Mouse (Mus musculus) heart, adult 8-10 months (tissue): Measurements from ENCODE around the gene Adrb1. TPM values are rescaled to one million over a fixed set of nuclear protein-coding genes. Genes with fewer than 3 reads are reported as not detected.
"Not testable (repeated sequence)": the region's sequence is repeated elsewhere in the genome, so short reads cannot be mapped to it uniquely, and the experiment has no call there.

ENCODE experiments used
- DNase-seq: peaks from one replicate; pipeline ENCODE4 v3.0.0; 2022; ENCODE audit warnings: low spot score
- total RNA-seq, 4 experiments: library from RNA; stranded (reverse); gene quantifications; 2 replicates each; pipeline ENCODE4 v1.2.4; 2022

Adrb1 gene
- total RNA-seq, 4 experiments from 2014 or later: 19.4 to 26.8 (median 22.2) TPM

DNA sequence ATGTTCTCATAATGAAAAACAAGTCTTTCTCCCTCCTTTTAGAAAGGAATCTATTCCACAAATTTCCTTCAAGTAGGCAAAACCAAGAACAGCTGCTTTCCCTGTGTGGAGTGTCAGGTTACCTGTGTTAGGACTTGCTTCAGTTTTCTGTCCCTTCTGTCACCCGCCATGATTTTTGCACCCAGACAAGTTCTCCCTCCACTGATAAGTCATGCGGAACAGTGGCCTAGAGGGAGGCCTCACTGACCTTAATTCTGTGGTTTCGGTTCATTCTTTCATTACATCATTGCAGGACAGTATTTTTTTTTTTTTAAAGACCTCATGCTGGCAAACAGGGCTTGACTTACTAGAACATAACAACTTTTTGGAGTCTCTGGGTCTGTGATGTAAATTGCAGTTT lies 27.3 kb downstream of the Adrb1 start:
- DNase-seq: no peak

DNA sequence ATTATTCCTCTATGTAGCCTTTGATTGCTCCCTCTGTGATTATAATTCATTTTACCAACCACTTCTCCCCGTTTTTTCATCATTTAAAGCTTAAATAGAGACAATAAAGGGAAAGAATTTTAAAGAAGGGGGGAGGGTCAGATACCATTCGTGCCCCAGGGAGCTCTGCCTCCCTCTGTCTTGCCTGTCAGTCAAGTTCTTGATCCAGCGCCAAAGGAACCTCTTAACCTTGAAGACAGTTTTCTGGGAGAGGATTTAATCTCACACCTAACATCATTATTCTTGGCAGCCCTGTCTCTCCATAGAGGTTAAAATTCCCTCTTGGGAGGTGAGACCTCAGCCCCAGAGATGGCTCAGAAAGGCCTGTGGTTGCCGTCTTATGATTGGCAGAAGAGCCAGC lies 28.7 kb downstream of the Adrb1 start:
- no peak for DNase-seq

DNA sequence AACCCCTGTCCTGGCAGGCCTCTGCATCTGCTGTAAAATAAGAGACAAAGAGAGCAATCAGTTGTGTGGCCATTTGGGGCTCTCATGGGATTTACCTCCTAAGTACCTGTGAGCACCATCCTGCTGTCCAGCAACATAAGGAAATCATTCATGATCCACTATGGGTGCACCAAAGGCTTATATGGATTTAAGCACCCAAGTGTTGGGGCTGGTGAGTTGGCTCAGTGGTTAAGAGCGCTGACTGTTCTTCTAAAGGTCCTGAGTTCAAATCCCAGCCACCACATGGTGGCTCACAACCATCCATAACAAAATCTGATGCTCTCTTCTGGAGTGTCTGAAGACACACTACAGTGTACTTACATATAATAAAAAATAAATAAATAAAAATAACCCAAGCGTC lies 32.5 kb downstream of the Adrb1 start:
- DNase-seq: not testable (repeated sequence)

DNA sequence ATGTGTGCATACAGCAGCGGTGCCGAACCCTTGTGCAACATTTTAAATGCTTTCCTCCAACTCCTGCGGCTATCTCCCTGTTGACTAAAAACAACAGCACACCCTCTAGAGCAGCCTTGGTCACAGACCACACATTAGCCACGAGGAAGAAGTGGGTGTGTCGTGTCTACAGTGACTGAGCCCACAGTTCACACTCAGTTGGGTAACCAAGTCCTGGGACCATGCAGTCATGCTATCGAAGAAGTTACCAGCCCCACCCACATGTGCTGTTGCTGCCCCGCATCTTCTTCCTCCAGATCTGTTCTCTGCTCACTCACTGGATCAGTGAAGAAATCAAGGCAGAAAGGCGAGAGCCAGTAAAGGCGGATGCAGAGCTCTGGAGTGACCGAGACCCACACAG lies 34.4 kb downstream of the Adrb1 start:
- no peak for DNase-seq

DNA sequence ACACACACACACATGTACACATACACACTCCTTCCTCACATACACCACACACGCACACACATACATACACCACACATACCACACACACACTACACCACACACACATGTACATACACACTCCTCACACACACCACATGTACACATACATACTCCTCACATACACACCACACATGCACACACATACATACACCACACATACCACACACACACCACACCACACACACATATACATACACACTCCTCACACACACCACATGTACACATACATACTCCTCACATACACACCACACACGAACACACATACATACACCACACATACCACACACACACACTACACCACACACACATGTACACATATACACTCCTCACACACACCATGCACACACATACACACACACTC lies 36.3 kb downstream of the Adrb1 start:
- no peak for DNase-seq

DNA sequence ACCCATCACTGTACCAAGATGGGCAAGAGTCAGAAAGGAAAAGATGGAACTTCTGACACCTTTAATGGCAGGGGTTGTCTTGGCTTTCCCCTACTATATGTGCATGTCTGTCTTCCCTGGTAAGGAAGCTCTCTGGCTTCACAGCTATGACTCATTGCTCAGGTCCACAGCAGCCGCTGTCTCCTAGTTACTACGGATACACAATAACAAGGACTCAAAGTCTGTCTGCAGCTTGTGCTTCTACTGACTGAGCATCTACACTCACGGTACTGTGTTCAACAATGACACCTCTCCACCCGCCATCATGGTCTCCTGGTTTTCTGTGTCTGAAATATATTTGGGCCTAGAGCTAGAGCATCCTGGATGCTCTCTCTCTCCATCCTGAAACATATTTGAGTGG lies 37.7 kb downstream of the Adrb1 start:
- no peak for DNase-seq

DNA sequence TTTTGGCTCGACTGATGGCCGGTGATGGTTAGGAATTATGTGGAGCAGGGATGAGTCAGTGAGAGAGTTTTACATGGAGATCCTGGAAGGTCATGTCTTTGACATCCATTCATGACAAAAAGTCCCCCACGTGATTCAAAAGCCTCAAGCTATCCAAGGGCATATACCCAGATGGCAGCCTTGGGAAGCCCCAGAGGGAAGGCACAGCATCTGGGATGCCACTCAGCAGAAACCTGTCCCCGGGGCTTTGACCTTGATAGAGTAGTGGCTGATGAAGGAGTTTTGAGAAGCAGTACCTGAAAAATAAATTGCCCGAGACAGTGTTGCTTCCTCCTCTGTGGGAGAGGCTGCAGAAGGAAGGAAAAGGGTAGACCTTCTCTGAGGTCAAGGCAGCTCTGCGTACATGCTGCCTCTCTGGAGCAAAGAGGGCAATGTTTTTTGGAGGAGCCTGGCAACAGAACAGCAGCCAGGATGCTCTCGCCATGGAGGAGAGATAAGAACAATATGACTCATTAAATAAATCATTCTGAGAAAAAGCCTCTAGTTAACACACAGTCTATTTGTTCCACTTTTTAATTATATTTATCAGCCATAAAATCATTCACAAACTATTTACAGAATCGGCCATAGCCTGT lies 38.4 kb downstream of the Adrb1 start:
- no peak for DNase-seq

DNA sequence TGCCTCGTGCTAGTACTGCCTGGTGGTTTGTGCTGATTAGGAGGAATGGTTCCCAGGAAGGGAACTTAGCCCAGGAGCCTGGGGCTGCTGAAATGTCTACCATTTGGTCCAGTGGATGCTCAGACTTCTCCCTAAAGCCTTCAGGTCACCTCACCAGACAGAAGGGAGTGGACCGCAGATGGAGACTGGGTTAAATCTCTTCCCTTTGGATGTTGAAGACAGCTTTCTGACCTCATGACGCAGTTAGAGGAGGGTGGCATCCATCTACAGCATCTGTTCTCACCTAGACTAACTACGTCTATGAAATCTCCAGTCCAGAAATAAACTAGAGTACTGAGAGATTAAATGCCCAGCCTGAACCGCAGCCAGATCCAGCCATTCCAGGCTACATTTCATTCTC lies 39.1 kb downstream of the Adrb1 start:
- DNase-seq: no peak

DNA sequence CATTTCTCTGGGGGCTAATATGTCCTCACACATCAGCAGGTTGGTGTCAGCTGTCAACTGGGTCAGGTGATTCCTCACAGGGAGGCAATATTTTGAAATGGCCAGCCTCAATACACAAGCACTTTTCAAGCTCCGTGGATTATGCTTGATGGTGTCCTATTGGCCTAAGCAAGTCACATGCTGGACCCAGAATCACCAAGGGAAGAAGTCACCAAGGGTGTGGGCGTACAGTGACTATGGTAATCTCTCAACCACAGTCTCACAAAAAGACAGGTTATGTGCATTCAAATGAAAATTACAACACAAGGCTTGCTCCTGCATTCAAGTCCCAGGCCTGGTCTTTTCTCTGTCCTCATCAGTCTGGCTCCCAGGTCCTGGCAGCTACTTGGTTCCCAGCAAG lies 39.7 kb downstream of the Adrb1 start:
- DNase-seq: no peak

DNA sequence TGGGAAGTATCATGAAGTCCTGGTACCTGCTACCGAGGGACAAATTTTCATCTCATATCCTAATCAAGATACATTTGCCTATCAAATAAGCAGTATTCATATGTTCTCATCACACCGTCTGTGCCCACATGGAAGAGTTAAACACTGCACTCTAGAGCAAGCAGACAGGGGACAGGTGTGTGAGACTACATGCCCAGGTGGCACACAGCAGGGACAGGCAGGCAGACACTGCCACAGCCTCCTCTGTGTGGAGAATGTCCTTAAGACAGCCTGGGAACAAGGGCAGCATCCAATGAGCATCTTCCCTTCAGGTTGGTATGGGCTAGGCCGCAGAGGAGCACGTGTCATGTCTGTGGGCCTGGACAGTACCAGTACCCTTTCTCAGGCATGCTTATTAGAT lies 40.7 kb downstream of the Adrb1 start:
- DNase-seq: no peak

DNA sequence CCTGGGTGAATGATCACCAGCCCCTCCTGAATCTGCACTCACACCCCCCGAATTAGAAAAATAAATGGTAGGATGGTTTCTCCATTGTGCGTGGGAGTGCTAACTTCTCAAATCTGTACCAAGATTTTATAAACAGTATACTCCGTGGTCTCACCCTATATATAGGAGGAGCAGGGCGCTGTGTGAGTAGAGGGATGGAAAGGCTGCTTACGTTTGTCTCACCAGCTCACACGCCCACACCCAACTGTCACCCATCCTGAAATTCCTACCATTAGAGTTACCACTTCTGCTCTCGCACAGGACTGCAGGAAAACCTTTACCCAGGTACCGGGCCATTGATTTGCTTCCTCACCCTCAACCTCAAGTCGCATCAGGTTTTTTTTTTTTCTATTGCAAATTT lies 47.0 kb downstream of the Adrb1 start:
- DNase-seq: no peak

DNA sequence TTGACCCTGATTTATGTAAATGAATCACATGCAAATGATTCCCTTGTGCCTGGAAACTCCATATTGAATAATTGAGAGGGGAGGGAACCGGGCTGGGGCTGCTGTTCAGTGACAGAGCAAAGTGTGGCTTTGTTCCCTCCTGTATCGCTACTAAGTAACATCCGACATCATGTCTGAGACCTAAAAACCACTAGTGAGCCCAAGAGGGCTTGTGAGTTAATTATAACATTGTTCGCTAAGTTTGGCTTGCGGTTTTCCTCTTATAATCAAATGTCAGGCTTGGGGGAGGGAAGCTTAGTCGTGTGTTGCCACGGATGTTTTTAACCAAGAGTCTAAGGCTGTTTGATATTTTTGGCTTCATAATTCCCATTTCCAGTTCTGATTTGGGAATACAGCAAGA lies 50.2 kb downstream of the Adrb1 start:
- no peak for DNase-seq

DNA sequence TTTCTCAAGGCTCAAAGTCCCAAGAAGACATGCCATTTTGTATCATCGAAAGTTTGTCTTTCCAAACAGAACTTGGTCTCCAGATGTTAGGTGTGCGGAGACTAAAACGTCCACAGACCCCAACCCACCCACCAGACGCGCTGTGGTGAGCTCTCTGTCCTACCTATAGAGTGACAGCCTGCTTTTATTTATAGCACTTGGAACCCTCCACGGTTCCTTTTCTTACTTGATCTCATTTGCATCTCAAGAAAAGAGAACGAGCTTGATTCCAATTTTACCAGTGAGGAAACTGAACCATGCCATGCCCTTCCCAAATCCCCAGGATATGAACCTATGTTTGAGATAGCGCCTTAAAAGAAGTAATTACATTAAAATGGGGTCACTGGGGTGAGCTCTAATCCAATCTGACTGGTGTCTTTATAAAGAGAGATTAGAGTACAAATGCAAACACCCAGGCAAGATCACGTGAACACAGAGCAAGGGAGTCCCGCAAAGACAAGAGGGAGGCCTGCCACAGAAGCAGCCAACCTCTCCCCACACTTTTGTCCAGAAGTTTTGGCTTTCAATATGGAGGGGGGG lies 51.5 kb downstream of the Adrb1 start:
- no peak for DNase-seq

DNA sequence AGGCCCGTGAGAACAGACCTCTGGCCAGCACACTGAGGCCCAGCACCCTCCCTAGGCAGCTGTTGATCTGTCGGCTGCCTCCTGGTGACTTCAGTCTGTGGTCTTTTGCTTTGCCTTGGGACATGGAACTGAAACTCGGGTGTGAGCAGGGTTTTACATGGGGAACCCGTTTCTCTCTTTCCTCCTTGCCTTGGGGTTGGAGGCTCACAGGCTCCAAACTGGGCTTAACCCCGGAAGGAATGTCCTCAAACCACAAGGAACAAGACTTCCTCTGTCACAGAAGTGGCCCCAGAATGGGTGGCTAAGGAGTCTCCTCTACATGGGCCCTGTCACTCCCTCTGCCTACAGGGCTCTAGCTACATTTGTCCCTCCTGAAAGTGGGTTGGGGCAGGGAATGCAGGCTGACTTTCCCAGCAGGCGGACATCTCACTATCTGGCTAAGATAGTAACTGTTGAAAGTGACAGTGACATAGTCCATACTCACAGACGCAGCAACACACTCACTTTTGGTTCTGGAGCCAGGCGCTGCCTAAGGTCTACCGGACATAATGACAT lies 52.5 kb downstream of the Adrb1 start:
- peak; percentile 73 for DNase-seq

DNA sequence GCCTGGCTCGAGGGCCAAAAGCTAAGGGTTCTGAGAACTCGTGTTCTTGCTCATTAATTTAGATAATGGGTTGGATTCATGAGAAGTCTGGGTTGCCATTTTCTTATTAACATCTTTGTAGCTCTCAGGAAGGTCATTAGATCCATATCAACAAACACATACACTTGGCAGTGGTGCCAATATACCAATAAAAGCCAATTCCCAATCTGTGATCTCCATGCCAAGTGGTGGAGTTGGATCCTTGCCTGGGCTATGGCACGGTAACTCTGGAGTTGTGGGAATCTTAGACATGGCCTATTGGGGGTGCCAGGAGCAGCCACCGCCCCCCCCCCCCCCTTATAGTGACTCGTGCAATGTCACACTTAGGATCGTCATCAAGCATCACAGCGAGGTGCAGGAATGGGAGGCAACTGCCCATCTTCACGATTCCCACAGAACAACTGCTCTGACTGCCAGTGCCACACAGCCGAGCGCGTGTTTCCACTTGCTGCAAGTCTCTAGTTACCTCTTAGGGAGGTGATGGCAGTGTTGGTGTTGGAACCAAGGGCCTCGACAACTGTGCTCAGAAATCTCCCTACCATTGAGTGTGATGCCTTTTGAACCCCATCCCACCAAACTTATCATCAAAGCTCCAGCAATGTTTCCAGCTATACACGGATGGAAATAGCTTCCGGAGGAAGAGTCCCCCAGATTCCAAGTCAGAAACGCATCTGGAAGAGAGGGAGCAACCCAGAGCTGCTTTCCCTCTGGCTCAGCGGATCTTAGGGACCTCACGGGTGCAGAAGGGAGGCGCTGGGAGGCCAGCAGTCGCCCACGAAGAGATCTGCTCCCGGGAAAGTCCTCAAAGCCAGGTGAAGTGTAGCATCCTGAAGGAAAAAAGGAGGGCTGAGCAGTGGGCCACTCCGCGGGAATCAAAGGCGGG lies 53.2 kb downstream of the Adrb1 start:
- DNase-seq: no peak

DNA sequence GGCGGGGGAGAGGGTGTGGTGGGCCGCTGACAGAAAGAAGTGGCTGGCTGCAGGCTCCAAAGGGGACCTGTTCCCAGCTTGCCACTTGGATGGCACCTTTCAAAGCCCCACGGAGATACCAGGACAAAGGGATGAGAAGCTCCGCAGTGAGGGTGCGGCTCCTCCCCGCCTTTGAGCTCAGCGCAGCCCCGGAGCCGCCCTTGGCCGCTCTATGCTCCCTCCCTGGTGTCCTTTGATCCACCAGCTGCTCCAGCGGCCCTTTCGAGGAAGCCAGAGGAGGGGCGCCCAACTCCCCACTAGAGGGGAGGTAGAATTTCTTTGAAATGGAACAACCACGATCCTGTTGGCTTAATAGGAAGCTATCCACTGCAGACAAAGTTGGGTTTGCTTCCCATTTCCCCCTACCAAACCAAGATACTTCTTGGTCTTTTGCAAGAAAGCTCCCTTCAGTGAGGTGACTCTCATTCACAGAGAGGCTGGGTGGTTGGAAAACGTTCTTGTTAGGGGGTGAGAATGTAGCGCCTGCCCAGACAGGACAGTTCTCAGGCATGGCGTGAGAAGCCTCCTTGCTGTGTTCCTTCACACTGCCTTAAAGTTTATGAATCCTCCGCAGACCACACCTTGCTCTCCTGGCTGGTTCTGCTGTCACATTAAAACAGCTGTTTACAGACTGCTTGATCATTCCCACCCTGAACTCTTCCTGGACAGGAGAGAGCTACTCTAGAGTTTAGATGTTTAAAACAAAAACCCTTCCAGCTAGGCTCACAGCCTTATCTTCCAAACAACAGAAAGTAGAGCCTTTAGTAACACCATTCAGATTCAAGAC lies 54.1 kb downstream of the Adrb1 start:
- no peak for DNase-seq

DNA sequence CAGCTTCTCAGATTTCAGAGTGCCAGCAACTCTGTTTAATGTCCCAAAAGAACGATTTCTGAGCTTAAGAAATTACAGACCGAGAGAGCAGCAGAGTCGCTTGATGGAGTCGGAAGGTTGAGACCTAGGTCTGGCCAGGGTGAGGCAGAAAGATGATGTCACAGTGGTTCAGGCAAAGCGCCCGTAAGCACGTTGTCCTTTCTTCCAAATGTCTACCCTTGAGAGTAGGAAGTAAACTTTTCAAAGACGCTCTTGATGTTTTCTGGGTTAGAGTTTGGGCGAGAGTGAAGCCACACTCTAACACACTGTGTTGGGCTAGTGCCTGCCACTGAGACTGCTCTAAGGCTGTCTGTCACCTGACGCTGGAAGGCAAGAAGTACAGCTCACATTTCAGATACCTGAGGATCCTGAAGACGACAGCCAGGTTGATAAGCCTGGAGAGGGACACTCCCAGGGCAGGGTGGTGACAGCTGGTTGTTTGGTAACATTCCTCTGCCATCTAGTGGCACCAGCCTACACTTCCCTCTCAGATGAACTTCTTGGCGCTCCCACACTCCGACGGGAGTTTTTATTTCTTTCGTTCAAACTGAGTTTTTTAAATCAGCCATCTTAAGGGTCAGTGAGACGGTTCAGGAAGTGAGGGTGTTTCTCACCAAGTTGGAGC lies 54.9 kb downstream of the Adrb1 start:
- peak; percentile 48 for DNase-seq

DNA sequence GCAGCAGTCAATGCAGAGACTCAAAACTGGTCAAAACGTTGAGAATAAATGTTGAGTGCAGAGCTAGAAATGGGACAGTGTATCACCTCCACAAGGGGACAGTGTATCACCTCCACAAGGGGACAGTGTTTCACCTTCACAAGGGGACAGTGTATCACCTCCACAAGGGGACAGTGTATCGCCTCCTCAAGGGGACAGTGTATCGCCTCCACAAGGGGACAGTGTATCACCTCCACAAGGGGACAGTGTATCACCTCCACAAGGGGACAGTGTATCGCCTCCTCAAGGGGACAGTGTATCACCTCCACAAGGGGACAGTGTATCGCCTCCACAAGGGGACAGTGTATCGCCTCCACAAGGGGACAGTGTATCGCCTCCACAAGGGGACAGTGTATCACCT lies 56.5 kb downstream of the Adrb1 start:
- not testable (repeated sequence) for DNase-seq
